Mouse (Mus musculus): Measurements from ENCODE around the gene Gm10662. TPM values are rescaled to one million over a fixed set of nuclear protein-coding genes. Genes with fewer than 3 reads are reported as not detected.
"Not testable (repeated sequence)": the region's sequence is repeated elsewhere in the genome, so short reads cannot be mapped to it uniquely, and the experiment has no call there.

Gene Gm10662
- polyA plus RNA-seq (2017; shearing (Covaris generic)), result not detected

DNA sequence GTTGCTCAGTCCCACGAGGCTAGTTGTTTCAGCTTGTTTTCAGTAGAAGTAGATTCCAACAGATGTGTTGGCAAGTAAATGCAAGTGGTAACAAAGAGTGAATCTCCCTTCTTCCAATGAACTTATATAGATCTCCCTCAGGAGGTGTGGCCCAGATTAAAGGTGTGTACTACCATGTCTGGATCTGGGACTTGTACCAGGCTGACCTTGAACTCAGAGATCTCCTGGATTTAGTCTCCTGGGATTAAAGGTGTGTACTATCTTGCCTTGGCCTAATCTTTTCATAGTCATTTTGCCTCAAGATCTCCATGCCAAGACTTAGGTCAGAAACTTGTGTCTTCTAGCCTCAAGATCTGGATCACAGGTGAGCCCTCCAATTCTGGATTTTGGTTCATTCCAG lies at the start of gene Gm10662:
Gene Gm10662, minus strand, starts transcription at position 101 of the 400 bp plus-strand sequence.
- not testable (repeated sequence) for ATAC-seq

DNA sequence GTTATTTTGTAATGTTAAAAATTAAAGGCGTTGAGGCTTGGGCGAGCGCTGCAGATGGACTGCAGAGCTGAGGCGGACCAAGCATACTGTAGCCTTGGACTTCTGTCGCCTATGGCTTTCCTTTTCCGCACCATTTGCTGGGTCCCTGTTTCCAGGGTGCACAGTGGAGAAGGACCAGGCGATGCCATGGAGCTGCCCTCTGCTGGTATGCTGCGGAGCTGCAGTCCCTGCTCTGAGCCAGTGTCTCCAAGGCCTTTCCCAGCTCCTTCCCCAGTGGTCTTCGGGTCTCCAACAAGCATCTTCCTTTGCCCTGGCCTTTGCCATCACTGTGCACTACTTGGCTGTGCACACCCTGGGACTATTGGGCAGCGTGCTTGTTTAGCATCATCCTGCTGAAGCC lies 19.2 kb upstream of the Gm10662 start:
- not testable (repeated sequence) for ATAC-seq

Other genes starting within 250 kb of the Gm10662 start
- gene Gm4214, start 159.8 kb downstream of the Gm10662 start, polyA plus RNA-seq (2017; shearing (Covaris generic)), result not detected
- gene Gm4216, start 124.6 kb downstream of the Gm10662 start, polyA plus RNA-seq (2017; shearing (Covaris generic)), result not detected
- gene Vmn1r163, start 88.9 kb downstream of the Gm10662 start, polyA plus RNA-seq (2017; shearing (Covaris generic)), result not detected
- gene Gm8720, start 77.0 kb downstream of the Gm10662 start, polyA plus RNA-seq (2017; shearing (Covaris generic)), result not detected
- not detected for gene Vmn1r165, start 72.9 kb upstream of the Gm10662 start, polyA plus RNA-seq (2017; shearing (Covaris generic))
- gene Vmn1r166, start 107.2 kb upstream of the Gm10662 start, polyA plus RNA-seq (2017; shearing (Covaris generic)), result not detected
- not detected for gene Gm6902, start 134.4 kb upstream of the Gm10662 start, polyA plus RNA-seq (2017; shearing (Covaris generic))
- gene Nlrp4e, start 156.7 kb upstream of the Gm10662 start, polyA plus RNA-seq (2017; shearing (Covaris generic)), result not detected
- not detected for gene Nlrp5, start 241.4 kb upstream of the Gm10662 start, polyA plus RNA-seq (2017; shearing (Covaris generic))